Mouse (Mus musculus) urinary bladder, postnatal 14 days (tissue): Measurements from ENCODE around the gene Rtl10.
A peak's percentile ranks its signal among the peaks of the same experiment; 100 is the strongest.

Experiments
- DNase-seq: peaks from one replicate; pipeline ENCODE4 v3.0.0; 2021; ENCODE audit warnings: low spot score

Gene Rtl10

DNA sequence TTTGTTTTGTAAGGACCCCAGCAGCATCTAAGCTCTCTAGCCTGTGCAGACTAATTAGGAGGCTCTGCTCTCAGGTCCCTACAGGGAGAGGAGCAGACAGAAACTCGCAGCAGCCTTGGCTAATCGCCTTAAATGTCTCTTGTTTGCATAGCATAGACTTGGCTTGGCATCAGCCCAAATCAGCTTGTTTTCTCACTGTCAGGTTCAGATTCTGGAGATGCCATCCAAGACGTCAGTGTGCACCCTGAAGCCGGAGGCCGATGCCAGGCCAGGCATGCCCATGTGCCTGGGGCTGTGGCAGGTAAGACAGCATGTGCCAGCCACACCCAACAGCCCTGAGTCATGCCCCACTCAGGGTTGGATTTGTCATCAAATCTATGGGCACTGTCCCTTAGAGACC, 49.2 kb downstream of the Rtl10 start:
- DNase-seq, result peak; percentile 73
